Mouse (Mus musculus): ENCODE results near the gene Gpr1.
"Not testable (repeated sequence)": the region's sequence is repeated elsewhere in the genome, so short reads cannot be mapped to it uniquely, and the experiment has no call there.

The Gpr1 gene

DNA sequence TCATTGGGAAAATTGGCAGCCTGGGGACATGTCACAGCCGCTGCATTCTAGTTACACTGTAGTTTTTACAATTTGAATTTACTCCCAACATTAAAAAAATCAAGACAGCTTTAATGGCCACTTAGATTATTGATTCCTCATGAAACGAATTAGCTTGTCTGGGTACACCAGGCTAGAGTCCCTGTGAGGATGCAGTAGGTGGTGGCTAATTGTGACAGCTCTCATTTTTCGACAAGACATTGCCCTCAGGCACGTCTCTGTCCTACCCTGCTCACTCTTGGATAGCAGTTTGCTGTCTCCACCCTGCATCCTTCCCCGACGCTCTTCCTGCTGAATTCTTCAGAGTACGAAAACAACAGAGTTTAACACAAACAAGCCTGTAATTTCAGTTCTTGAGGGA lies 288 bp upstream of the Gpr1 start:
- DNase-seq = no peak

DNA sequence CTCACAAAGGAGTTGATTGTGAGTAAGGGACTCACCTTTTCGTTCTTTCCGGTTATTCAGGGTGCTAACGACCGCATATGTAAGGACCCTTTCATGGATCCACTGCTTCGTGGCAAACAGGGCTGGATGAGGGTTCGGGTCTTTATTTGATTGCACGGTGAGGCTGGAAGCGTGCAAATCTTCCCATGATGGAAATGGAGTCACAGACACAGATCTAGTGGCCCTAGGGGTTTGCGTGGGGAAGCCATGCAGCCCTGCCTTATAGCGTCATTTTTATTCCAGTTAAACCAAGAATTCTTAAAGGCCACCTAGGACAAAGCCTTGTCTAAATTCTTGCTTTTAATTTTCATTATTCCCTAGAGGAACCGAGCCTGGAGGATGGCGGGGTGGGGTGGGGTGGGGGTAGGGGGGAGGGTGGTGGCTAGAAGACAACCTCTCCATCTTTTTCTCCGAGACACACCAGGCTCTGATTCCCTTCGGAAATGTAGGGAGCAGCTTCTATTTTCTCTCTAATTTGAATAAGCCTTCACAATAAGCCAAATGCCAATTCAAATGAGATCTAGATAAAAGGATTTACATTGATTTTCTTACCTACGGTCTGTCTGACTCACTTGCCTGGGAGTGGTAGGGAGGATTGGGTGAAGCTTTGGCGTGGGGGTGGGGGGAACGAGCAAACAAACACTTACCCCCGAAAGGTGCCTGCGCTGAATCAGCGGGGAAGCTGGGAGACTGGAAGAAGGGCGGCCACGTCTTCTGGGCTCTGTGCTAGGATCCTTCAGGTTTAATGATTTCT lies 669 bp downstream of the Gpr1 start:
- no peak for DNase-seq

DNA sequence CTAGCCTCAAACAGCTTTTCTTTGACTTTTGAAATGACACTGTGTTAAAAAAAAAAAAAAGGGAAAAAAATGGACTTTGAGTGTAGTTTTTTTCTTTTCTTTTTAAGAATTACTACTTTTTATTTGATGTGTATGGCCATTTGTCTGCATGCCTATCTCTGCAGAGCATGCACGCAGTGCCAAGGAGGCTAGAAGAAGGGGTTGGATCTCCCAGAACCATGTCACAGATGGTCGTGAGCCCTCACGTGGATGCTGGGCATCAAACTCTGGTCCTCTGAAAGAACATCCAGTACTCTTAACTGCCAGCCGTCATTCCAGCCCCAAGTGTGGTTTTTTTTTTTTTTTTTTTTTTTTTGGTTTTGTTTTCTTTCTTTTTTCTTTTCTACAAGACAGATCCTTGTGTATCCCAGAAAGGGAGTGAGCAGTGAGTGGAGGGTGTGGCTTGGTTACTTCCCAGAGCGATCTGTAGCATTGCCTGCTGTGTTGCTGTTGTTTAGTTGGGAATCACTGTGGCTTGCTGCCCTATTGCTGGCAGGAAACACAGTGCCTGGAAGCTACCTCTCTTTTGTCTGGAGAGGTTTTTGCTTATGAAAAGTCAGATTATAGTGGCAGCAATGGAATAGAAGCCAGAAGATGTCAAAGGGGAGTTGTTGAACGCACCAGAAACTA lies 4.3 kb downstream of the Gpr1 start:
- no peak for DNase-seq

DNA sequence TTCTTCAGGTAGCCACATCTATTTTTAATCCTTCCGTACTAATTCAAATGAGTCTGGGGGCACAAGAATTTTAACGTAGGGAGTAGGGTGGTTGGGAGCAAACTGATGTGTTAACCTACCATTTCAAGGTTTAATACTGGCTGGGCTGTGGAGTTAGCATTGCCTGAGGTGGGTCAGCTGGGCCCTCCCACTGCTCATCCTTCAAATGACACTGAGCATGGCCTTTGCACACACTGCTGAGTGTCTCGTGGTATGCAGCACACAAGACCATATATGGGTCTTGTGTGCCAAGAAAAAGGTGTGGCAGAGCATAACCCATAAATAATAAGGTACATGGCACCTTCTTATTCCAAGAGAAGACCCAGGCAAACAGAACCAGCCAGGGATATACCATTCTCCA lies 6.7 kb downstream of the Gpr1 start:
- DNase-seq = no peak

DNA sequence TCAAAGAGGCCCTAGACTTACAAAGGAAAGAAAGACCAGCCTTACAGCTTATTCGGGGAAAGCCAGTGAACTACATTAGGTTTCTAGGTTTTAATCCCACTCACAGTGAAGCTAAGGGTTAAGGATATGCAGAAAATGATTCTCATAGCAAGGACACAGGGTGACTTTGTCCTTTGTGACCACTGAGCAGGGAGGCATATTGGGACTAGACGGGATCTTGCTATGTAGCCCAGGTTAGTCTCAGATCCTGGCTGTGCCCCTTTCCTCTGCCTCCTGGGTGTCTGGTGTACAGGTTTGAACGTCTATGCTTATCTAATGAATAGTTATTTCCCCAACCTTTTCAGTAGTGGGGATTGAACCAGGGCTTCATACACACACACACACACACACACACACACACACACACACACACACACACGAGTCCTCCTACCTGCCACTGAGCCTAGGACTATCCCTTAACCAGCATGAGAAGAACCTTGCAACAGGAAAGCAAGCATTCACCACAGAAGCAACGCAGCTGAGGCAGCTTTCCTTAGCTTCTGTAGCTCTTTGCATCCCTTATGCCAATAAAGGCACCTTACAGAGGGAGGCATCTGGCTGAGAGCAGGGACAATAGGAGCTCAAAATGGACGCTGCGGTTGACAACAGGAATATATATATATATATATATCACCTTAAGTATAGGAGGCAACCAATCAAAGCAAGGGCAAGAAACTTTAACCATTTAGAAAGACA lies 9.5 kb downstream of the Gpr1 start:
- no peak for DNase-seq

DNA sequence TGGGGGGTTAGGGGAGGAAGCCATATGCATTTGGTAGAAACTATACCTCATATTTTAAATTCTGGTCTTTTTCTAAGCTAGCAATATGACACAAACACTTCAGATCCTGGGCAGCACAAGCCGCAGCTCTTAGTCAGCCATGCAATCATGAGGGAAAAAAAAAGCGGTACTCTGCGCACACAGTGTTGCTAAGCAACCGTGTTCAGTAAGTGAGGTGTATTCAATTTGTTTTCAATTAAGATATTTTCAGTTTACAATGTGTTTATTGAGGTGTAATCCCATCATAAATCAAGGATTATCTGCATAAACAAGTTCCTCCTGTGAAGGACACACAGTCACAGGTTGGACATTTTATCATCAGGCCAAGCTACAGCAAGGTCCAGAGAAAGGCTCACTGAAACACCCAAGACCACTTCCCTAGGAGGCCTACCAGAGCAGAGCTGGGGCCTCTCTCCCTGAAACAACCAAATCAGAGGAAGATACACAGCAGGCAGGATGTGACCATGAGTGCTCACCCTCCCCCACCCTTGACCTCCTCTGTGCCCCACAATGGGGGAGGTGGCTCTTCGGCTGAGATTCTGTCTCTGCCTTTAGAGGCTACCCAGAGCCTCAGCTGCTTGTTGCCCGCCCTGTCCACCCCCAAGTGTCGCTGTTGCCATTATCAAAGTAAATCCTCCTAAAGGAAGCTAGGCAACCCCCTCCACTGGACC lies 10.2 kb downstream of the Gpr1 start:
- DNase-seq = no peak

DNA sequence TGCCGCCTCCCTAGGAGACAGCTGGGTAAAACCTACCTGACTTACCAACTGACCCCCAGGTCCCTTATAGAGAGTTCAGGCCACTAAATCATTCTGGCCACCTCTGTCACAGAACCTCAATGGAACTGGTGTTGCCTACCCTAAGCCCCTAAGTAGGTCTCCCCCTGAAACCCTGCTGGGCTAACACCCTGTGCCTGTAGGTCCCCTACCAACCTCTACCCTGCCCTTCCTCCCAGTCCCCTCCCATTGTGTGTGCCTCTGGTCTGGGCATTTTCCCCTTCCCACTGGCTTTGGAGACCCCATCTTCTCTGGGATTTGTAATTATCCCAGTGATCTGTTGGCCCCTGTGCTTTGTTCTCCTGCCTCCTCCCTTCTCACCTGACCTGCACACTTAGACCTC lies 10.9 kb downstream of the Gpr1 start:
- no peak for DNase-seq

DNA sequence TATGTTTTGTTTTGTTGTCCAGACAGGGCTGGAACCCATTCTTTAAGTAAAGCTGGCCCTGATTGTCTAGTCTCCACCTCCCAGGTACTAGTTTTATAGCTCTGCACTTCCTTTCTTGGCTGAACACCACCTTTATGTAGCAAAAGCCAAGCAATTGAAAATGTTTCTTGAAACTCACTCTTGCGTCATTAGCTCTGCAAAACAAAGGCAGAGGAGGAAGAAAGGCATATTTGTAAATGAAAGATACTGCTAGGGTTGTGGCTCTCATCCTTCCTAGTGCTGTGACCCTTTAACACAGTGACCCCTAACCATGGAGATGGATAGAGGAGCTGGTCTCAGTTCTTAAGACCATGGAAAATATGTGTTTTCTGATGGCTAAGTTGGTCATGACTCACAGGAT lies 12.7 kb downstream of the Gpr1 start:
- DNase-seq = no peak

DNA sequence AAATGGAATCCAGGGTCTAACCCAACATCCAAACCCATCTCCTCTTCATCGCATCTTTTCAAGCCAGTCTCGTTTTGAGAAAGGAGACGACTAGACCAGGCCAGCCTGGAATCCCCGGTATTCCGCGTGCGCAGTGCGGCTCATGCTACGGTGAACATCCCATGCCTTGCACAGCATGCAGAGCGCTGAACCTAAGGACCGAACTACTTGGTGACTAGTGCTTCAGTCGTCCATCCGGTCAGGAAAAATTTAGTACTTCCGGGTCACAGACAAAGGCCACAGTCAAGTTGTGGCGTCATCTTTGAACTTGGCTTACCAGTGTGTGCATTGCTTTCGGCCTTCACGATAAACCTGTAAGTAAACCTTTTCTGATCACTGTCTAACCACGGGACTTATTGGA lies 14.0 kb downstream of the Gpr1 start:
- no peak for DNase-seq

DNA sequence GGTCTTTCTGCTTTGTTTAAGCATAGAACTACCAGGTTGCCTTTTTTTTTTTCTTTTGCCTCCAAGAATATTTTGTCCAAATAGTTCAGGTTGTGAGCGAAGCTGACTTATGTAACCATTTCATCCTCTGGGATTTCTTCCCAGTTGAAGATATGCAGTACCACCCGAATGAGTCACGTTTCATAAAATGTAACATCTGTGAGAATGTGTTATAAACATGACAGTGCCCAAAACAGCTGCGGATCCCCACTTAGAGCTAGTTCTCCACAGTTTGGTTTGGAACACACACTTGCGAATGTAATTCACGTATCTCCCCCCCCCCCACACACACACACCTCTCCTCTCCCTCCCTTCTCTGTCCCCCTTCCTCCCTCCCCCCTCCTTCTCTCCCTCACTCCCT lies 15.0 kb downstream of the Gpr1 start:
- no peak for DNase-seq

DNA sequence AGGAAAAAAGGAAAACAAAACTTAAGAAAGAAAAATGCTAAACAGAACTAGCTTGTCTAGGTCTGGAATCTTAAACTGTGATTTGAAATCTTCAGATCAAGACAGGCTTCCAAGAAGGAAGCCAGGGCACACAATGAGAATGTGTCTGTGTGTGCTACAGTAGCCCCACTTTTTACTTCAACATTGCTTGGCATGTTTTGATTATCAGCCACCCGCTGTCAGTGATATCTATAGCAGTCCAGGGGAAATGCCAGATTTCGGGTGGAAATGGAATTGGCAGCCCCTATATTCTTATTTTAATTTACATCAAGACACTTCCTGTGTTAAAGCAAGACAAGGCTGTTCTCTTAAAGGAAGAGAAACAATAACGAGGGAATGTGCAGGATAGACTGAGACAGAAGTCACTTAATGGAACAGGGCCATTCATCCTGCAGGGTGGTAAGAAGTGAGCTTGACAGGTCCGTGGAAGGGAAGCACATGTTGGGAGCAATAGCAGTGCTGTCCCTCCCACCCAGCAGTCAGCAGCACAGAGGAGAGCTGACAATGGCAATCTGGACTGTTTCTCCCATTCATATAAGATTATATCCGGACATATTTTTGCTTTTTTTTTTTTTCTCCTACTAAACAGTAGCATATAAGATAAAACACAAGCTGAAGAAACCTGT lies 18.4 kb downstream of the Gpr1 start:
- DNase-seq = no peak

DNA sequence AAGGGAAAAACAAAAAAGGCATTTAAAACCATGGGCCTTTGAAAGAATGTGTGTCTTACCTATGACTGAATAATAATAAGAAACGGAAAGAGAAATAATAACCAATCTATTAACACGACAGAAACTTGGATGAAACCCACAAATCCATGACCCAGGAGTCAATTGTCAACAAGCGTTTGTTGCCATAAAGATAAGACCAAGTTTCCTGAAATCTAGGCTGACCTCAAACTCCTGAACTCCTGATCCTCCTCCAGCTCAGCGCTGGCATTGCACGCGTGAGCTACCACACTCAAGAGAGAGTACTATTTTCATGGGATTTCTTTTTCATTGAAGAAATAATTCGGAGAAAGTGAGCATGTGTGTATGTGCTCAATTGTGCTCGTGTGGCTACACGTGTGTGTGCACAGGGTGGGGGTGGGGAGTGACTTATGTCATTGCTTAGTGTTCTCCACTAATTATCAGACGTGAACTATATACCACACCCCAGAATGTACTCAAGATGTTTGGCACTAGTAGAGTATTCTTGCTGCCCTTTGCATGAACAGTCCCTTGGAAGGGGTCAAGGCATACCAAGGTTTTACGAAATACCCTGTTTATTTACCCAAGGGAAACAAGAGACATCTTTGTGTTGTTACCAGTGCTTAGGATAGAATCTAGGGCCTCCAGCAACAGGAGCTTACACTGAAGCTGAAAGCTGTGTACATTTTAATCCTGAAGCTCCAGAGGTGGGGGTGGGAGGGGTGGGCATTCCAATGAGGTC lies 21.9 kb downstream of the Gpr1 start:
- no peak for DNase-seq

DNA sequence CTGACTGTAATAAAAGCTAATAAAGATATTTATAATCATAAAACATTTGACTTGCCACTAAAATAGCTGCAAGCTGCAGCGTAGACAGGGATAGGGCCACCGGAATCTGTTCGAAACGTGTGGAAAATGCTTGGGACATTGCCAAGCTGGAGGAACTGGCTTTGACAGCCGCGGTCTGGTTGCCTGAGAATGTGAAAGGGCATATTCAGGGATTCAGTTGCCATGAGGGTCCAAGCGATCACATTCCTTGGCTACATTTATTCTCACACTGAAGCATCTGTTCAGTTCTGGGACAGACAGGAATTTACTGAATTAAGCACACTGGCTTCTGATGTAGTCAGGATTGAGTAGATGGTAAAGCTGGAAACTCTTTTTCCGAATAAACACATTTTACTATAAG lies 23.5 kb downstream of the Gpr1 start:
- no peak for DNase-seq

DNA sequence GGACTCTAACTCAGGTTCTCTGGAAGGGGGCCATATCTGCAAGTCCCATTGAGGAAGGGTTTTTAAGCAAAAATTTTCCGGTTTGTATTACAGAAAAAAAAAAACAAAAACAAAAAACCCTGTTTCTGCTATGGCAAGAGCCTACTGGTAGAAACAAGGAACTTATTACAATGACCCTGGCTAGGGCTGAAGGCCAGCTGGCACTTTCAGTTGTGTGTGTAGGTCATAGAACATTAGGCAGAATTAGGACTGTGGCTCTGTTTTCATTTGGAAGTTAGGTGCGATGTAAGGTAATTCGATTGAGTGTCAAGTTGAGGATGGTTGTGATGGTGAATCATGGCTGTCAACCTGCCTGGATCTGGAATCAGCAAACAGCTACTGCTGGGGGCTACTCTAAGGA lies 25.8 kb downstream of the Gpr1 start:
- no peak for DNase-seq

DNA sequence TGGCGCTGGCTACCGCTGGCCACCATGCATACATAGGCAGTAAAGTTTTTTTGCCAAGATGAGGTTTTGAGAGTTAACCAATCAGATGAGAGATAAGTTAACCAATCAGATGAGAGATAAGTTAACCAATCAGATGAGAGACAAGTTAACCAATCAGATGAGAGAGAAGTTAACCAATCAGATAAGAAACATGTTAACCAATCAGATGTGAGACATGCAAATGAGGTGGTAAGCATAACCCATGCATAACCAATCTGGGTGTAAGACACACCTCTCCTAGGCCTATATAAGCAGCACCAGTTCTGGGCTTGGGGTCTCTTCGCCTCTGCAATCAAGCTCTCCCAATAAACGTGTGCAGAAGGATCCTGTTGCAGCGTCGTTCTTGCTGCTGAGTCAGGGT lies 28.9 kb downstream of the Gpr1 start:
- DNase-seq = not testable (repeated sequence)

DNA sequence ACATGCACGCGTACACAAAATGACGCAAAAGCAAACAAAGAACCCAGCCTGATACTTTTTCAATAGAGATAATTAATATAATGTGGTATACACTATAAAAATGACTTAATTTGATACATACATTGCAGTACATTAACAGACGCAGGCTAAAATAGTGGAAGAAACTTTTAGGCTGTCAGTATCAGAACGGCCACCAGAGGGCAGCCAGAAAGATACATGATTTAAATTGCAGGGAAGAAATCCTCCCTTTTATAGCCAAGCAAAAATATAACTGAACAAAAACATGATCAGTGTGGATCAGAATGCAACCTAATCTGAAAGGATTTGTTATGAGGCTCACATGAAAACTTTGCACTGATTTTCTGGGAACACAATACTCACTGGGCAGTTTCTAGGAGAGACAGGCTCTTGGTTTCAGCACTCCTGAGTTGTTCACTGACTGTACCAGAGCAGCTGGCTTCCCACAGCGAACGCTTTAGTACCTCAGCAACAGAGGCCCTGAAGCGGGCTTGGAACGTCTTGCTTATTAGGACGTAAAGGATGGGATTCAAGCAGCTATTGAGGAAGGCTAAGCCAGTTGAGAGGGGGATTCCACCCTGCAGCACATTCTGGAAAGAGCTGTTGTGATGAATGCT lies 31.6 kb downstream of the Gpr1 start:
- peak; percentile 72 for DNase-seq

DNA sequence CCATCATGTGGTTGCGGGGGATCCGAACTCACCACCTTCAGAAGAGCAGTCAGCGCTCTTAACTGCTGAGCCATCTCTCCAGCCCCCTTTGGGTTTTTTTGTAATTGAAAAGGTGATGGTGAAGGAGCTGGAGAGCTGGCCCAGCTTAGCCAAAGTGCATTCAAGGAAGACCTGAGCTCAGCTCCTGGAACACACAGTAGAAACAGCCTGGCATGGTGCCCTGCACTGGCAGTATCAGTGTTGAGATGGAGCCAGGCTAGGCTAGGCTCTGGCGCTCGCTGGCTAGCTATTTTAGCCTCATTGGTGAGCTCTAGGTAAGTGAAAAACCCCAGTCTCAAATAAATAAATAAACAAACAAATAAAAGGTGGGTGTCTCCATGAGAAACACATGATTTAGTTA lies 32.1 kb downstream of the Gpr1 start:
- peak; percentile 20 for DNase-seq

DNA sequence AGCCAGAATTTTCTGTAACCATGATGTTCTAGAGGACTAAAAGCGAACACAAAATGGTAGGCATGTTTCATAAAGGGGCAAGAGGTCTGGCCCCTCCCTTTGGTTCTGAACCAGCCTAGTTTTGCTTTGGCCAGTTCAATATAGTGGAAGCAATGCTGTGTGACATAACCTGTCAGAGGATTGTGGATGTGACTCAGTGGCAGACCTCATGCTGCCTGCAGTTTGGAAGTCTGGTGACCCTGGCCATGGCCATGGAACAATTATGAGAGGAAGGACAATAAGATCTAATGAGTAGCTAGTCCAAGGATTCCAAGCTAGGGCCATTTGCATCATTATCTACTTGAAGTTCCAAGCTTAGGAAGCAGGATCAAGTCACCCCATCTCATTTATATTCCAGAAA lies 32.9 kb downstream of the Gpr1 start:
- peak; percentile 10 for DNase-seq

DNA sequence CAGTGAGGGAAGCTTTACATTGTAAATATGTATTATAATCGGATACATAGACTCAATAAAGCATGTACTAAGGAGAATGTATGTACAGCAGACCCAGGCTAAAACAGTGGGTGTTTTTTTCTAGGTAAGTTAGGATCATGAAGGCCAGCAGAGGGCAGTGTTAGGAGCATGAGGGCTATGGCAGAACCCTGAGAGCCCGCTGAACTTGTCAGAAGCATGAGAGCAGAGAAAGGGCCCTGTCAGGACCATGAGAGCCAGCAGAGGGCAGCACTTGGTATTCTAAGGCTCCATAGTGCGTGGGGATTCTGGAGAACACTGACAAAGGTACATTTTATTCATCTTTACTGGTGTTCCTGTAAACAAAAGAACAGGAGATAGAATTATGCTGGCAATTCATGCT lies 33.3 kb downstream of the Gpr1 start:
- peak; percentile 95 for DNase-seq

DNA sequence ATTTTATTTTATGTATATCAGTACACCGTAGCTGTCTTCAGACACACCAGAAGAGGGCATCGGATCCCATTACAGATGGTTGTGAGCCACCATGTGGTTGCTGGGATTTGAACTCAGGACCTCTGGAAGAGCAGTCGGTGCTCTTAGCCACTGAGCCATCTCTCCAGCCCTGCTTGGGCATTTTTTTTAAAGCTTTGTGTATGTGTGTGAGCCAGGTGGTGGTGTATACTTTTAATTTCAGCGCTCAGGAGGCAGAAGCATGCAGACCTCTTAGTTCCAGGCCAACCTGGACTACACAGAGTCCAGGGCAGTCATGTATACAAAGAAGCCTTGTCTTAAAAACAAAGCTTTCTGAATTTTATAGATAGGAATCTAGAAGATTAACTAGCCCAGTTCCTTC lies 33.8 kb downstream of the Gpr1 start:
- DNase-seq = peak; percentile 8

DNA sequence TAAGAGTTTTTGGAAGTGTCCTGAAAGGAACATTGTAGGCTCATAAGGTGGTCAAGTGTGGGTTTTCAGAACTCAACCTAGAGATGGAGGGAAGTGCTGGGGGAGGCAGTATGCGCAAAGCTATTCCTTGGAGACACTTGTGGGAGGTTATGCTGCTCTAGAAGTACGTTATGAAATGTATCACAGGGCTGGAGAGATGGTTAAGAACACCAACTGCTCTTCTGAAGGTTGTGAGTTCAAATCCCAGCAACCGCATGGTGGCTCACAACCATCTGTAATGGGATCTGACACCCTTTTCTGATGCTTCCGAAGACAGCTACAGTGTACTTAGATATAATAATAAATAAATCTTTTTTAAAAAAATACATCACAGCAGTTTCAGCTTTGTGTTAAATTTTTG lies 34.2 kb downstream of the Gpr1 start:
- no peak for DNase-seq

DNA sequence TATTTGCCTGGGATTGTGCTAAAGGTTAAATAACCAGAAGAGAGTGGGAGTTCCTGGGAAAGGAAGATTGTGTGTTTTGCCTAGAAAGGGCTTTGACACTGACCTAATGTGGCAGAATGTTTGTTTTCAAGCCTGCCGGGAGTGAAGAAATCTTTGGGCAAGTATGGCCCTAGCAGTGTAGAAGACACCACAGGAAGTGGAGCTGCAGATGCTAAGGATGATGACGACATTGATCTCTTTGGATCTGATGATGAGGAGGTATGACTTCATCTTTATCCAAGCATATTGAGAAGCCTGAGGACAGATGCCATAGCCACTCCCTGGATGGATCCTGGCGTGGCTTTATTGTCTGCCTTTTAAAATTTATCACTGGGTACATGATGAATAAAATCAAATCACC lies 36.0 kb downstream of the Gpr1 start:
- DNase-seq = no peak

All from thymus, postnatal 4 days (tissue).